Comparison of ENCODE assay signal across 22 mouse cellular contexts in genomic region chr17:10227798-10228538, GRCm38 (mm10).
DNase-seq lines count a peak whose midpoint lies in the region; ATAC-seq and TF ChIP-seq lines count a peak whose summit lies in the region.
"Had no signal": no experiment of that assay in that cellular context is flagged by ENCODE, and none has a peak within 500 bp of the region (broad histone marks: within the 10 kb centered on the region; RNA-seq: fewer than 3 reads in every experiment).

No protein-coding gene starts in this region.

- peak; percentile 63 for ATAC-seq in forebrain, embryonic 11.5 days (replicated peaks; ENCODE audit: low FRiP score)
- ATAC-seq in midbrain, embryonic 13.5 days, result peak; percentile 63; the same call in 1 of the 2 replicates
- no peak for ATAC-seq in midbrain, embryonic 15.5 days (replicated peaks)
- peak; percentile 96 for ATAC-seq in forebrain, embryonic 16.5 days
- ATAC-seq in CD4-positive, CD25-positive, alpha-beta regulatory T cell, adult 4 months, result no peak

- H3K9me3 ChIP-seq in forebrain, embryonic 11.5 days (ENCODE audit: control insufficient read depth, low read length), result no peaks in the 10 kb centered on the region
- no peaks in the 10 kb centered on the region for H3K9me3 ChIP-seq in forebrain, embryonic 10.5 days
- H3K9me3 ChIP-seq in midbrain, embryonic 13.5 days, result no peaks in the 10 kb centered on the region
- no peaks in the 10 kb centered on the region for H3K9me3 ChIP-seq in midbrain, embryonic 15.5 days
- H3K9me3 ChIP-seq in forebrain, embryonic 16.5 days (ENCODE audit: control insufficient read depth, low read length), result no peaks in the 10 kb centered on the region
- H3K9me3 ChIP-seq: embryonic facial prominence, embryonic 13.5 days; neural tube, embryonic 15.5 days had no signal

- peaks cover 3% of the 10 kb centered on the region; the same call in 1 of the 2 replicates for H3K4me1 ChIP-seq in forebrain, embryonic 11.5 days (replicated peaks; ENCODE audit: control insufficient read depth, insufficient read depth, low read length)
- H3K4me1 ChIP-seq in forebrain, embryonic 10.5 days, result peaks cover 17% of the 10 kb centered on the region
- peaks cover 5% of the 10 kb centered on the region for H3K4me1 ChIP-seq in midbrain, embryonic 13.5 days (replicated peaks)
- 0 out of 2 replicates have a peak, but pooled peaks cover 6% of the 10 kb centered on the region for H3K4me1 ChIP-seq in midbrain, embryonic 15.5 days
- H3K4me1 ChIP-seq in forebrain, embryonic 16.5 days (replicated peaks; ENCODE audit: control insufficient read depth, insufficient read depth, low read length), result peaks cover 14% of the 10 kb centered on the region
- H3K4me1 ChIP-seq: embryonic facial prominence, embryonic 13.5 days had no signal

- WGBS in forebrain, embryonic 11.5 days, result 53% methylated on average over 3 of the region's 3 CpGs
- WGBS in forebrain, embryonic 10.5 days, result 57% methylated on average over 3 of the region's 3 CpGs
- 42% methylated on average over 3 of the region's 3 CpGs for WGBS in midbrain, embryonic 13.5 days
- WGBS in midbrain, embryonic 15.5 days, result 37% methylated on average over 3 of the region's 3 CpGs
- WGBS in forebrain, embryonic 16.5 days, result 16% methylated on average over 3 of the region's 3 CpGs

- DNase-seq in forebrain, embryonic 11.5 days (ENCODE audit: low spot score), result no peak
- no peak for DNase-seq in forebrain, embryonic 10.5 days (ENCODE audit: extremely low spot score, low spot score)
- peak; percentile 94 for DNase-seq in brain, embryonic 14.5 days (ENCODE audit: low read depth)
- DNase-seq in heart, adult 11 months, result no peak
- DNase-seq: adrenal gland, adult 2 months; cerebellum, adult 8-10 months; cerebellum, postnatal 36 days; embryo, embryonic 11 days; gastrocnemius, adult 2 months; kidney, adult 2 months; lung, postnatal 4 days; thymus, postnatal 14 days had no signal

- H3K27ac ChIP-seq in forebrain, embryonic 11.5 days (ENCODE audit: low read depth, low read length), result no peak overlapping the region
- H3K27ac ChIP-seq in forebrain, embryonic 10.5 days, result no peak overlapping the region
- no peak overlapping the region for H3K27ac ChIP-seq in midbrain, embryonic 13.5 days
- no peak overlapping the region for H3K27ac ChIP-seq in midbrain, embryonic 15.5 days
- peak overlapping the region; percentile 12; the same call in 1 of the 2 replicates for H3K27ac ChIP-seq in forebrain, embryonic 16.5 days (ENCODE audit: low read length)
- H3K27ac ChIP-seq: embryonic facial prominence, embryonic 13.5 days; gastrocnemius, adult 2 months; kidney, postnatal 0 days; neural tube, embryonic 15.5 days had no signal

- TF ChIP-seq POLR2A in brain, embryonic 14.5 days (IDR thresholded peaks at IDR 0.05; ENCODE audit: borderline replicate concordance, extremely low read depth, insufficient read depth, insufficient read length, poor library complexity, severe bottlenecking), result no peak

- no peak for TF ChIP-seq CTCF in brain, embryonic 14.5 days (IDR thresholded peaks at IDR 0.05; ENCODE audit: borderline replicate concordance, extremely low read depth, insufficient read depth, insufficient read length)

- no peak overlapping the region for H3K4me3 ChIP-seq in forebrain, embryonic 11.5 days (ENCODE audit: low read depth, low read length)
- H3K4me3 ChIP-seq in forebrain, embryonic 10.5 days, result no peak overlapping the region
- no peak overlapping the region for H3K4me3 ChIP-seq in midbrain, embryonic 13.5 days (replicated peaks)
- no peak overlapping the region for H3K4me3 ChIP-seq in midbrain, embryonic 15.5 days
- H3K4me3 ChIP-seq in forebrain, embryonic 16.5 days (replicated peaks; ENCODE audit: low read length), result no peak overlapping the region
- H3K4me3 ChIP-seq: embryonic facial prominence, embryonic 13.5 days; erythroblast, embryonic 14.5 days; gastrocnemius, adult 2 months; myocyte; neural tube, embryonic 15.5 days had no signal

- H3K9ac ChIP-seq in forebrain, embryonic 11.5 days (ENCODE audit: low read length), result no peak overlapping the region
- H3K9ac ChIP-seq in midbrain, embryonic 13.5 days (replicated peaks), result no peak overlapping the region
- no peak overlapping the region for H3K9ac ChIP-seq in midbrain, embryonic 15.5 days
- no peak overlapping the region for H3K9ac ChIP-seq in forebrain, embryonic 16.5 days (replicated peaks; ENCODE audit: low read depth, low read length)
- H3K9ac ChIP-seq: embryonic facial prominence, embryonic 13.5 days; neural tube, embryonic 15.5 days had no signal

- no peak overlapping the region for H3K4me2 ChIP-seq in forebrain, embryonic 11.5 days (ENCODE audit: low read depth, low read length, severe bottlenecking)
- no peak overlapping the region for H3K4me2 ChIP-seq in midbrain, embryonic 13.5 days (replicated peaks)
- H3K4me2 ChIP-seq in midbrain, embryonic 15.5 days, result no peak overlapping the region
- H3K4me2 ChIP-seq in forebrain, embryonic 16.5 days (ENCODE audit: low read length), result no peak overlapping the region
- H3K4me2 ChIP-seq: embryonic facial prominence, embryonic 13.5 days; heart, embryonic 11.5 days; neural tube, embryonic 15.5 days had no signal

- H3K36me3 ChIP-seq in forebrain, embryonic 11.5 days (ENCODE audit: control insufficient read depth, insufficient read depth, low read length), result no peaks in the 10 kb centered on the region
- H3K36me3 ChIP-seq in forebrain, embryonic 10.5 days (replicated peaks), result peaks cover 7% of the 10 kb centered on the region
- no peaks in the 10 kb centered on the region for H3K36me3 ChIP-seq in midbrain, embryonic 13.5 days
- H3K36me3 ChIP-seq in midbrain, embryonic 15.5 days (replicated peaks), result no peaks in the 10 kb centered on the region
- H3K36me3 ChIP-seq in forebrain, embryonic 16.5 days (ENCODE audit: control insufficient read depth, insufficient read depth), result no peaks in the 10 kb centered on the region
- H3K36me3 ChIP-seq: embryonic facial prominence, embryonic 13.5 days; neural tube, embryonic 15.5 days had no signal

- no peaks in the 10 kb centered on the region for H3K27me3 ChIP-seq in forebrain, embryonic 11.5 days (ENCODE audit: control insufficient read depth, insufficient read depth, low read length)
- no peaks in the 10 kb centered on the region for H3K27me3 ChIP-seq in forebrain, embryonic 10.5 days (ENCODE audit: poor library complexity, severe bottlenecking)
- H3K27me3 ChIP-seq in midbrain, embryonic 13.5 days, result no peaks in the 10 kb centered on the region
- H3K27me3 ChIP-seq in midbrain, embryonic 15.5 days (replicated peaks), result no peaks in the 10 kb centered on the region
- no peaks in the 10 kb centered on the region for H3K27me3 ChIP-seq in forebrain, embryonic 16.5 days (replicated peaks; ENCODE audit: control insufficient read depth, insufficient read depth, low read length)
- H3K27me3 ChIP-seq: embryonic facial prominence, embryonic 13.5 days; neural tube, embryonic 15.5 days had no signal

Comparison
In these comparisons a context has a peak if more than half of its experiments do, and no peak if none do; other contexts are left out.
1. ATAC-seq: peak in forebrain, embryonic 11.5 days (single experiment), midbrain, embryonic 13.5 days (single experiment) and forebrain, embryonic 16.5 days (single experiment); none in midbrain, embryonic 15.5 days (single experiment) and CD4-positive, CD25-positive, alpha-beta regulatory T cell, adult 4 months (single experiment).